Mouse (Mus musculus) lung, adult 2 months (tissue): ENCODE data around the gene Clec16a.

ENCODE experiments used
- CTCF ChIP-seq: fragments of 200-500 bp; IDR thresholded peaks from 2 replicates; pipeline ENCODE4 v1.5.1; 2011; ENCODE audit warnings: mild to moderate bottlenecking, low read length, control low read depth; ENCODE audit not compliant: insufficient read depth
- POLR2A ChIP-seq: fragments of 200-500 bp; IDR thresholded peaks from 2 replicates; pipeline ENCODE4 v1.6.1; 2011; ENCODE audit warnings: low read depth, mild to moderate bottlenecking, control low read depth, low read length, borderline replicate concordance; ENCODE audit errors: extremely low read depth

- TF ChIP-seq CTCF, result no peak
- no peak for TF ChIP-seq POLR2A
Measured at GRCm38 (mm10) chr16:10567153-10567552, 22.0 kb downstream of the Clec16a start.
